Mouse (Mus musculus): ENCODE measurements around the gene Pfkl.
"Not testable (repeated sequence)": the region's sequence is repeated elsewhere in the genome, so short reads cannot be mapped to it uniquely, and the experiment has no call there.

Gene Pfkl

GRCm38 (mm10) chr10:78012661-78013495, 3.0 kb upstream of the Pfkl start:
- no peak for DNase-seq (ENCODE audit: low read depth)

DNA sequence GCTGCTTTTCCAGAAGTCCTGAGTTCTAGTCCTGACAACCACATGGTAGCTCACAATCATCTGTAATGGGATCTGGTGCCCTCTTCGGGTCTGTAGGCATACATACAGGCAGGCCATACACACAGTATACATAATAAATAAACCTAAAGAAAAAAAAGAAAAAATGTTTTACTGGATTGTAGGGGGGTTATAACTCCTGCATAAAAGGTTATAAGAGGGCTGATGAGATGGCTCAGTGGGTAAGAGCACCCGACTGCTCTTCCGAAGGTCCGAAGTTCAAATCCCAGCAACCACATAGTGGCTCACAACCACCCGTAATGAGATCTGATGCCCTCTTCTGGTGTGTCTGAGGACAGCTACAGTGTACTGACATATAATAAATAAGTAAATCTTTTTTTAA, 1.2 kb upstream of the Pfkl start:
- not testable (repeated sequence) for DNase-seq (ENCODE audit: low read depth)

- DNase-seq (ENCODE audit: low read depth), result peak; percentile 29
These were observed 452 bp upstream of the Pfkl start for GRCm38 (mm10) chr10:78010335-78010734.

DNA sequence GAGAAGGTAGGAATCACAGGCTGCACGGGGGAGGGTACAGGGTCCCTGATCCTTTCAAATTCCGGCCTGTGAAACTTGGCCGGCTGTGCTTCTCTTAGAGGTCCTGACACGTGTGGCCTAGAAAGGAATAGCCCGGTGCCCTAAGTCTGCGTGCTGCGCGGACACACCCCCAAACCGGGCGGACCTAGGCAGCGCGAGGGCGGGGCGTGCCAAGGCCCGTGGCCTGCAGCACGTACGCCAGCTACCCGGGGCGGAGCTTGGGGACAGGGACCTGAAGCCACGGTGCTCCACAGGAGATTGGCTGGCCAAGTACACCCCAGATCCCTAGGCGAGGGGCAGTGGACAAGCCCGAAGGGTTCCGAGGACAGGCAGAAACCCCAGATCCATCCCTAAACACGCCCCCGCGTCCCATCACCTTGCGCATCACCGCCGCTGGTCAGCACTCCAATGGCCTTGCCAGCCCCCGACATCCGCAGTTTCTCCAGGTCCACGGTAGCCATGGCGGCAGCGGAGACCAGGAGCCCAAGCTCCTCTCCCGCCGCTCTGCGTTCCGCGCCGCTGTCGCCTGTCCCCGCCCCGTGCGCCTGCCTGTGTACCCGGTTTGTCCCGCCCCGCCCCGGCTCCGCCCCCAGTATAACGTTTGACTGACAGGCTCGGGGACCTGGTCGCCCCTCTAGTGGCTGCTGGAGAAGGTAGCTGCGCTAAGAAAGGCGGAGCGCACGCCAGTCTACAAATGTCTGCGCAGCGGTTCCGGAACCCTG, 519 bp downstream of the Pfkl start:
- DNase-seq (ENCODE audit: low read depth), result peak; percentile 95

- DNase-seq (ENCODE audit: low read depth), result no peak
These were observed 1.7 kb downstream of the Pfkl start for GRCm38 (mm10) chr10:78008169-78008568.

DNA sequence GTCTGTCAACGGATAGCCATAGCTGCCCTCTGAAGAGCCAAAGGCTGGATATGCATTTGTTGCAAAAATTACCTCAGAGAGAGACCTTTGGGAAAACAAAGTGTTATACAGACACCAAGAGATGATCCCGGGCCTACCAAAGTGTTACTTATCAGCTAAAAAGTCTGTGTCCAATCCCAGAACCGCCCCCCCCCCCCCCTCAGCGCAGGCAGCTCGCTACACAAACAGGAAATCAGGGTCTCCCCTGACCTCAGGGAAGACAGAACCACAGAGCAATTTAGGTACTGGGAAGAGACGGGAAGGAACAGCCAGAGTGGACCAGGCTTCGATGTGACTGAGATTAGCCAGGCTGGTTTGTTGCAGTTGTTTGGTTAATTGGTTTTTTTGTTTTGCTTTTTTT, 2.7 kb downstream of the Pfkl start:
- no peak for DNase-seq (ENCODE audit: low read depth)

DNA sequence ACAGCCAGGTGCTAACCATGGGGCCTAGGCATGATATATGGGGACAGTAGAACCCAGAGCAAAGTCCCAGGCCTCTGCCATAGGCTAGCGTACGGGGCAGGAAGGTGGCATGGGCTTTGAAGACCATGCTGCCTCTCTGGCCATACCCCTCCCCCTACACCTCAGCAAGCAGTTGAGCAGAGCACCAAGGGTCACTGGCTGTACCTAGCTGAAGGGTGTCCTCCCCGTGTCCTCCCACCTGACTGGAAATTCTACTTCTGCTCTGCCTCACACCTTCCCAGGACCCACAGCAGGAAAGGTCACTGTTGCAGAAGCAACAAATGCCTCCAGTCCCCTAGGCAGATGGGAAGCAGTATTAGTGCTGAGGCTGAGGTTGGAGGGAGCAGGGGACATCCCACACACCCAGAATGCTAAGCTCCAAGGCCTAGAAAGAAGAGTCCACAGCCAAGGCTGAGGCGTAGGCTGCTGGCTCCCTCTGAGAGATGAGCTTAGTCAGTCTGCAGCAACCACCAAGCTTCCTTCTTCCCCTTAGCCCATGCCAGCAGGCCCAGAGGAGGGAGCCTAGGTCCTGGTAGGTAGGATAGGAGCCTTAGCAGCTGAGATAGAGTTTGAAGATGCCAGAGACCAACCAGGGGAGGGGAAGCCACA, 4.0 kb downstream of the Pfkl start:
- no peak for DNase-seq (ENCODE audit: low read depth)

DNA sequence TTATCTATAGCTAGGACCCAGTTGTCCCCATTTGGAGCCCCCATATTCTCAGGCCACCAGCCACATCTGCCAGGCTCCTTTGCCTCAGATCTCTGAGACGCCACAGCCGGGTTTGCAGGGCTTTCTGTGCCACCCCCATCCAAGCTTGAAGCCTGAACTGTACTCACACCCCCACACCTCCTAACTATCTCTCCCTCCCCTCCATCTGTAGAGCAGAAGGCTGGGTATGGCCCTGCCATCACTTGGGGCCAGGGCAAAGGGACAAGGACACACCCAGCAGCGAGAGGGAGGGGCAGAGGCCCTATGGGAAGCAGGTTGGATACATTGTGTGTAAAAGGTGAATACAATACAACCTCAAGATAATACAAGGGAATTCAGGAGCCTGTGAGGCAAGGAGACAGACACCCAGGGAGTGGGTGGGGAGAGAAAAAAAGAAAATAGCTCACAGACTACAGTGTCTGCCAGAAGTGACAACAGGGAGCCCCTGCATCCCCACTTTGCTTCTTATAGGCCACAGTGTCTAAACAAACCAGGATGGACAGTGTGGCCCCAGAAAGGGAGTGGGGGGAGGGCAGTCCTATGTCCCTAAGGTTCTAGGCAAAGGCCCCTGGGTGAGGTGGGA, 5.3 kb downstream of the Pfkl start:
- no peak for DNase-seq (ENCODE audit: low read depth)

DNA sequence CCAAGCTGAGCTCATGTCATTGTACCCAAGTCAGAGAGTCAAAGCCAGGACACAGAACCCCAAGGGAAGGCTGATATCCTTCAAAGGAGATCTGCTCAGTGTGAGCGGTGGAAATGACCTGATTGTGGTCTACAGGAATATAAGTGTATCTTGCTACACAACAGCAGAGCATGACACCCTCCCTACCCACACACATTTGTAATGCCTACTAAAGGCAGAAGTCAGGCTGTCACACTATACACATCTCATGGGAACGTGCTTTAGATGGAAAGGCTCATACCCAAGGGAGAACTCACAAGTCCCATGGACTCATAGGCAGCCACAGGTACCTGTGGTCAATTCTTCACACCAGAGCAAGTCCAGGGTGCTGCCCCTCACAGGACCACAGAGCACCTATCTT, 7.6 kb downstream of the Pfkl start:
- DNase-seq (ENCODE audit: low read depth), result no peak

DNA sequence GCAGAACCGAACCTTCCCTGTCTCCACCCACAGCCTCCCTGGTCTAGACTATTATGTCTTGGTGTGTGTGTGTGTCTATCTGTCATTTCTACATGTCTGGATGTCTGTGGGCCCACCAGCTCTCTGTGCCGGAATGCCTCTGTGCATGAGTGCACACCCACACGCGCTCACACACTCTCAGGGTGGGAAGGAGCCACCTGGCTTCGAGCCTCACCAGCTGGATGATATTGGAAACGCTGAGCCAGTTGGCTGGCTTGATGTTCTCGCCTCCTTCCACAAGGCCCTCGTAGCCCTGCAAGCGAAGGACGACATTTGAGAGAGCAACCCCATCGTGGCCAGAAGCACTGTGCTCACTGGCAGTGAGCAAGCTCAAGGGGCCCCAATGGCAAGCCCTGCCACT, 8.1 kb downstream of the Pfkl start:
- DNase-seq (ENCODE audit: low read depth), result no peak

DNA sequence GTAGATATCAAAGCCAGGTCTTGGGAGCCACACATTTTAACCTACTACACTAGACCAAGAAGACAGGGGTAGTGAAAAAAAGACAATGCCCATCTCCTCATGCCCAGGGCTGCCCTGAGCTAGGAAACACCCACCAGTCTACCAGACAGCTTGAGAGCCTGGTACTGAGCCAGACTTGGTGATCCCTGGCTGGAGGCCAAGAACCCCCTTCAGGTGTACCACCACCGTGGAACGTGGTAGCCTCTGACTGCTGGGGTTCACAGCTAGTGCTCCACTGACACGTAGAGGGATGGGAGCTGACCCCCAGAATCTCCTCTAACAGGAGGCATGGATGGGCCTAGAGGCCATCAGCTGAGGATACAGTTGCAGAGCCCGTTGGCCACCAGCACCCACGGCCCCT, 9.7 kb downstream of the Pfkl start:
- DNase-seq (ENCODE audit: low read depth), result no peak

GRCm38 (mm10) chr10:77995639-77996038, 14.2 kb downstream of the Pfkl start:
- no peak for DNase-seq (ENCODE audit: low read depth)

DNA sequence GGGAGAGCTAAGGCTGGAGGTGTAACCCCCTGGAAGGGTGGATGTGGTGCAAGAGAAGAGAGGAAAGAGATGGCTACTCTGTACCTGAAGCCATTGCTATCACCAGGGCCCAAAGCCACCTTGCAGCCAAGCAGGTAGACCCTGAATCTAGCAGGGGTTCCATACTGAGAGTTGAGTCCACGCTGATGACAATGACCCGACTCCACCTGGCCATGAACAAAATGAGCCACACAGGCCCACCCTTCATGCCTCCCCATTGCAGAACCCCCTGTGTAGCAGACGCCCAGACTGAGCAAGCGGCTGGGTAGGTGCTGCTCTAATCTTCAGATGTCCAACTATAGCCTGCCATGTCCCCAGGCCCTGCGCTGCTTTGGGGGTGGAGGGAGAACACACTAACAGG, 24.1 kb downstream of the Pfkl start:
- DNase-seq (ENCODE audit: low read depth), result no peak

- peak; percentile 94 for DNase-seq (ENCODE audit: low read depth)
These were observed 25.2 kb downstream of the Pfkl start for GRCm38 (mm10) chr10:77984660-77985059.

DNA sequence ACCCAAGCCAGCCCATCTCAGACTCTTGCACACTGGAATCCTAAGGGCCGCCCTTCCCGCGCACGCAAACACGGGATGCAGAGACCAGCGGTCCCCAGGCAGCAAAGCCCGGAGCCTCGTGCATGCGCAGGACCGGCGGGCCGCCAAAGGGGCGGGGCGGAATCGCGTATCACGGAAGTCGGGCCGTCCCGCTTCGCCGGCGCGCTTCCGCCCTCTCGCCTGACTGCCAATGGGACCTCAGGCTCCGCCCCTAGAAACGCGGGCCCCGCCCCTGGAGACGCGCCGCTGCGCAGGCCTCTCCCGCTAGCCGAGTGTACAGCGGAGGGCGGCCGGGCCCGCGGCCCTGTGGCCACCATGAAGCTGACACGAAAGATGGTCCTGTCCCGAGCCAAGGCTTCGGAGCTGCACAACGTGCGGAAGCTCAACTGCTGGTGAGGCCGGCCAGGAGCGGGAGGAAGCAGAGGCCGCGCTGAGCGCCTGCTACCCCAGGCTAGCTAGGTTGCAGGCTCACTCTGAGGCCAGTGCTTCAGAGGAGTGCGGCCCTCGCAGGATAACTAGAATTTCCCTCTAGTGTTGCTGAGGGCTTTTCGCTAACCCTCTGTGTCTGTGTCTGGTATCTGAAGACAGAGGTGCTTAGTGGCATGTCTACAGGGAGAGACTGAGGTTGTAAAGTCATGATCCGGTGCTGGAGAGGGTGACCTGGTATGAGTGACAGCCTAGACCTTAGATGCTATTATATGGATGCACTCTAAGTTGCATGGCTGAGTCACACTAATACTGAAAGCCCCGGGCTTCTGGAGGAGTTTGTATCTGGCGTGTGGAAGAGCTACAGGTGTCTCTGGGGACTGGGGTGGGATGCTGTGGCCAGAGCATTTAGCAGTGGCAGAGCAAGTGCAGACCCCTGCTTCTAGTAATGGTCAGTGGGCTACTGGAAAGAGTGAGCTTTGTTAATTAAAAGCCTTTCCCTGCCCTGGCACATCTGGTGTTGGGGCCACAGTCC, 31.2 kb downstream of the Pfkl start, which contains the start of gene 1810043G02Rik:
Gene 1810043G02Rik, plus strand, starts transcription at position 174 of the 1,000 bp plus-strand sequence.
- peak; percentile 99 for DNase-seq (ENCODE audit: low read depth)

DNA sequence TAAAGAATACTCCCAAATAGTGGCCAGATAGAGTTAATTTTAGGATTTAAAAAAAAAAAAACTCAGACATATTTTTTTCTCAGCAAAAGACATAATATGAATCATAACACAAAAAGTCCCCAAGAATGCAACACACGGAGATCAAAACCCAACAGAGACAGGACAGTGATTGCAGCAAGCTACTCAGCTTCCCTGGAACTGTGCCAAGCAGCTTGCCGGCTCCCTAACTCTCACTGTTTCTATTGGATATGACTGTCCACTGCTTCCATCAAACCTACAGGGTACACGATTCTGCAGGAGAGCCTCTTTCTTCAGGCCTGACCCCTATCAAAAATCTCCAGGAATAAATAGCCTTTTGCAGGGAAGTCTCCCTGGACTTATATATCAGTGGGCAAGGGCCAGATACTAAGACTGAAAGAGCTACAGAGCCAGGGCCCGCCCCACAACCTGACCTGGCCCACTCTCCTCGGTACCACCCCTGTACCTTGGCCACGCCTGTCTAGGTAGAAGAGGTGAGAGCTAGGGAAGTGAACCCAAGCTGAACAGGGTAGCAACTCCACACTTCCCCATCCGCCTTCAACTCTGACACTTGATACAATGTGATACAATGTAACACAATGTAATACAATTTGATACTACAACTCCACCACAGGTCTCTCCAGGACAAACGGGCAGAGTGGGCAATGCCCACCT, 33.3 kb downstream of the Pfkl start:
- DNase-seq (ENCODE audit: low read depth), result peak; percentile 80

DNA sequence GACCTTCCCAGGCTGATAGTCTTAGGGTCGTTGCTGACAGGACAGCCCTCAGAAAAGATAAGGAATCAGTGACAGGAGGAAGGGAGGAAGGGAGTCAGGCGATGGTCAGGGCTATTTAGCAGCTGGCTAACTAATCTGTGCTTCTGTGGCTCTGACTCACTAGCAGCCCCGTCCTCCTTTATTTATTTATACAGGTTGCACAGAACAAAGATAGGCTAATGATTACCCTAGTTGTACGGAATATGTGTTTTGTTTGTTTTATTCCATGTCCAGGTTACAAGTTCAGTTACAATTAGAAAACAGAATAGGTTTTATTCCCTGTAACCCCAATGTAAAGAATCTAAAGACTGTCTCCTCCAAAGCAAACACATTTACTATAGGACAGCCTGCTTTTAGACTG, 34.2 kb downstream of the Pfkl start:
- DNase-seq (ENCODE audit: low read depth), result no peak

GRCm38 (mm10) chr10:77974811-77975210, 35.1 kb downstream of the Pfkl start:
- DNase-seq (ENCODE audit: low read depth), result no peak

GRCm38 (mm10) chr10:77974323-77974722, 35.6 kb downstream of the Pfkl start:
- DNase-seq (ENCODE audit: low read depth), result peak; percentile 44

Data from NIH3T3 (cell line).